Mouse (Mus musculus) large intestine, adult 2 months (tissue): ENCODE results near the gene 1700001C19Rik. TPM values are rescaled to one million over a fixed set of nuclear protein-coding genes. Genes with fewer than 3 reads are reported as not detected.
A peak's percentile ranks its signal among the peaks of the same experiment; 100 is the strongest.

Experiments used
- DNase-seq: peaks from one replicate; pipeline ENCODE4 v3.0.0-alpha.2; 2012; ENCODE audit warnings: low read depth, low spot score
- WGBS: fragments of 180-500 bp; shearing (Covaris S2); methylation state at CpG from one replicate; pipeline ENCODE4 v1.1.7; 2018; 5-methylcytosine and 5-hydroxymethylcytosine counted together
- polyA plus RNA-seq: library from polyadenylated mRNA; depleted of rRNA; stranded (reverse); fragments of >200 nt; gene quantifications from 2 replicates; pipeline ENCODE4 v1.2.3, GENCODE M21; 2012

The 1700001C19Rik gene
- polyA plus RNA-seq, 1 experiment, result 0.51 TPM

DNA sequence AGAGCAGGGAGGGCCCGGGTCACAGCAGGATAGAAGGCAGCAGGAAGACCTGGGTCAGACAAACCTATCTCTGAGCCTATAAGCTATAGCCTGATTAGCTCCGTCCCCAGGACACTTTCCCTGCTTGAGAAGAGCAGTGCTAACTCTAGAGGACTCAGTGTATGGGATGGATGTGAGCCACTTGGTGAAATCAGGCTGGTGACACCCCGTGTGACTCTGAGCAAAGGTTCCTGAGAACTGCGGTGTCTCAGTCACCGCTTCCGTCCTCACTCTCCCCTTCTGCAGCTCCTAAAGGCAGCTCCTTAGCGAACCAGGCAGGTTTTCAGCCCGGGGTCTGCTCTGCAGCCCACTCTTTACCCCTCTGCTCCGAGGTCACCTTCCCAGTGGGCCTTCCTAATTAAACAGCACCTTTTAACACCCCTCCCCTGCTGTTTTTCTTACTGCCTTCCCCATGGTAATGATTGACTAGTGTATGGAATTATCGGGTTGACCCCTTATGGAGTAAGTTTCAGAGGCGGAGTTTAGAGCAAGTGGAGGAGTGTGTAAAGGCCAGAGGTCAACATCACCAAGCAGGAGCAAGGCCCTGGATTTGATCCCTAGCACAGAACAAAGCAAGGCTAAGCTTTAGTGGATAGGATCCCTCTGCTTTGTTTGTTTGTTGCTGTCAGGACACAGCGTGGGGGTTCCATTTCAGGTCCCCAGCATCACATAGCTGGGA lies 27.2 kb upstream of the 1700001C19Rik start:
- 46% methylated on average over 12 of the region's 12 CpGs for WGBS
- no peak for DNase-seq

DNA sequence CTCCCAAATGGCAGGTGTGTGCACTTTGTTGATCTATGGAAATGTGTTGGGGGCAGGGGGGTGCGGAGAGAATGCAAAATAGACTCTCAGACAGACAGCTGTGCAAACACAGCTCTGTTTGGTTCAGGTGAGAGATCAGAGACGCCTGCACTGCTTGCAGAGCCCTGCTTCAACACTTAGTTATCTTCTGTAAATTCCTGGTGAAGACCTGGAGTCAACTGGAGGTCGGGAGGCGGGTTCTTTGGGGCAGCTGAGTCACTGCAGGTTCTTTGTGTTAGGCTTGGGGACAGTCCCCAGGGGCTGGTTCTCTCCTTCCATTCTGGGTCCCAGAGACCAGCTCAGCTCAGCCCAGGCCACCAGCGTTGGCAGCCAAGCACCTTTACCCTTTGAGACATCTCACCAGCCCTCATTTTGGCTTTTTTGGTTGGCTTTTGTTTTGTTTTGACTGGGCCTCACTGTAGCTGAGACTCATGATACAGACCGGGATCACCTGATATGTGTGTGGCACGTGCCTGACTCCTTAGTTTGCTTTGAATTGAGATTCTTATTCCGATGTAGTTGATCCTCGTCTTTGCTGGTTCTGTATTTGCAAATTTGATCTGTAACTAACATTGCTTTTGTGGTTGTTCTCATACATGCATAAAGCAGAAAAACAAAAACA lies 25.7 kb upstream of the 1700001C19Rik start:
- WGBS, result 34% methylated on average over 9 of the region's 9 CpGs
- no peak for DNase-seq

DNA sequence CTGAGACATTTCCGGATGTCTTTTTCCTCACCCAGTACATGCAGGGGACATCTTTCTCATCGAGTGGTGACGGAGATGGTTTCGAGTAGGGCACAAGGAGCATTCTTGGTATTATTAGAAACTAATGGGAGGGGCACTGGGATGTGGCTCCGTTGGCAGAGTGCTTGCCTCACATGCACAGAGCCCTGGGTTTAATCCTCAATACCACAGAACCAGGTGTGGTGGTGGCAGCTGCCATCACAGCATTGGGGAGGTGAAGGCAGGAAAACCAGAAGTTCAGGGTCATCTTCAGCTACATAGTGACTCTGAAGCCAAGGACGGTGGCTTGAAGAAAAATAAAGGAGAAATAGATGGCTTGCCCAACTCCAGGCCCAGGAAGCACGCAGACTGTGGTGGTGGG lies 25.0 kb upstream of the 1700001C19Rik start:
- WGBS, result 45% methylated on average over 7 of the region's 7 CpGs
- no peak for DNase-seq

DNA sequence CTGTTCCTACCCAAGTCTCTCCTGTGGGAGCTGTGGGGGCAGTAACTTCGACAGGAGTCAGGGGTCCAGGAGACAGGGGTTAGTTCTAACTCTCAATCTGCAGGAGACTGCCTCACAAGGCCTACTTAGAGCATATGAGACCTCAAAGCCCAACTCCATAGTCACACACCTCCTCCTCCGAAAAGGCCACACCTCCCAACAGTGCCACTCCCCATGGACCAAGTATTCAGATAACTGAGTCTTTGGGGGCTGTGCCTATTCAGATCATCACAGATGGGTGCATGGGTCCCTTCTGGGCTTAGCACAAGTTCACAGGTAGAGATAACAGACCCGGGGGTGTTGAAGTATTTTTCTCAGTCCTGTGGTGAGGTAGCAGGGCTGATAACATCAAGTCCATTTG lies 24.5 kb upstream of the 1700001C19Rik start:
- no peak for DNase-seq
- 51% methylated on average over 3 of the region's 3 CpGs for WGBS

DNA sequence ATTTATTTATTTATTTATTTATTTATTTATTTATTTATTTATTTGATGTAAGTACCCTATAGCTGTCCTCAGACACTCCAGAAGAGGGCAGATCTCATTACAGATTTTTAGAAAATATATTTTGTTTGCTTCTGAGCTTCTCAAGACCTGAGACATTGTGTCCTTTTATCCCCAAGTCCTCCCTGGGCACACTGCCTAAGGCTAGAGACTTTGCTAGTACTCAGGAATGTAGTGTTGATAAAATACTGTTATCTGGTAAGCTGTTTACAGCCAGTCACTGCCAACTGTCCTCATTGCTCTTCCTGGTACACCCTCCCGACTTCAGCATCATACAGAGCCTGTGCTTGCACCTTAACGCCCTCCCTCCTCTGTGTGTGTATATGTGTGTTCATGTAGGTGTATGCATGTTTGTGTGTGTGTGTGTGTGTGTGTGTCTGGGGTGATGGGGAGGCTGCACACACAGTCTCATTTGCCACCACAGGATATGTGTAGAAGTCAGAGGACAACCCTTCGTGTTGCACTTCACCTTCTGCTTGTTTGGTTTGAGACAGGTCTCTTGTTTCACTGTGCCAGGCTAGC lies 22.3 kb upstream of the 1700001C19Rik start:
- WGBS, result 32% methylated on average over 3 of the region's 3 CpGs
- DNase-seq, result no peak

DNA sequence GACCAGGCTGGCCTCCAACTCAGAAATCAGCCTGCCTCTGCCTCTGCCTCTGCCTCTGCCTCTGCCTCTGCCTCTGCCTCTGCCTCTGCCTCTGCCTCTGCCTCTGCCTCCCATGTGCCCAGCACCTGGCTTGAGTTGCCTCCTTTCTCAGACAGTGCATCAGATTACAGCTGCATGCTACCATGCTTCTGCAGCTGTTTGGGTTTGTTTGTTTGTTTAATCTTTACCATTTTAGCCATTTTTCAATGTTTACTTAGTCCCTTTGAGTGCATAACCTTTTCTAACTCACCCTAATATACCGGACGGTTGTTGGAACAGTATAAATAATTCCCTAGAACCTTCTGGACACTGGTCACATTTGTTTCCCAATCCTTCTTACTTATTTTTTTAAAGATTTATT lies 21.8 kb upstream of the 1700001C19Rik start:
- 88% methylated on average over 2 of the region's 2 CpGs for WGBS
- DNase-seq, result no peak

DNA sequence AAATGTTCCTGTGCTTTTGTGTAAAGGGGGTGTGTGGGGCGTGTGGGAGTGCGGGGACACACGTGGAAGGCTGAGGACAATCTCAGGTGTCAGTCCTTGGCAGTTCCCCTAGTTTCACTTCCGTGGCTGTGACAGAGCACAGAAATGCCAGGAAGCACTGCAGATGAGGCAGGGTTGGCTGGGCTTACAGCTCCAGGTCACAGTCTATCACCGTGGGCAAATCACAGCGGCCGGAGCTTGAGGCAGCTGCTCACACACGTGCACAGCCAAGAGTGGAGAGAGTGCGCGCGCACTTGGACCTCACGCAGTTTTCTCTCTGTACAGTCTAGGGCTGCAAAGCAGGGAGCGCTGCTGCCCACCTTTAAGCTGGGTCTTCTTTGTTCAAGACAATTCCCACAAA lies 21.1 kb upstream of the 1700001C19Rik start:
- no peak for DNase-seq
- 66% methylated on average over 13 of the region's 13 CpGs for WGBS

DNA sequence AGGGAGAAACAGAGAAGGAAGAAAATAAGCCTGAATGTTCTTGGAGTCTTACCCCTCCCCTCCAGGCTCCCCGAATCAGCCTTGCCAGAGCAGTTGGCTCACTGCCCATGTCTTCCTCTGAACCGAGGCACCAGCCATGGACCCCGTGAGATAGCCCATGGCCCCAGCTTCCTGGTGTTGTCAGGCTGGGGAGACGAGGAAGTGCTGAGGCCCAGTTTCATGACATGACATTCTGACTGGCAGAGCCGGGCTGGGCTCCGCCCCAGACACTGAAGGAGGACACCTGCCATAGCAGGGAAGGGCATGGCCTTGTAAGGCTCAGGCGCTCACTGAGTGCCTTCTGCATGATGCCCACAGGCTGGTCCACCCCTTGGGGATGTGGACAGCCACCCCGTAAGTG lies 17.5 kb upstream of the 1700001C19Rik start:
- DNase-seq, result no peak
- 15% methylated on average over 8 of the region's 8 CpGs for WGBS

DNA sequence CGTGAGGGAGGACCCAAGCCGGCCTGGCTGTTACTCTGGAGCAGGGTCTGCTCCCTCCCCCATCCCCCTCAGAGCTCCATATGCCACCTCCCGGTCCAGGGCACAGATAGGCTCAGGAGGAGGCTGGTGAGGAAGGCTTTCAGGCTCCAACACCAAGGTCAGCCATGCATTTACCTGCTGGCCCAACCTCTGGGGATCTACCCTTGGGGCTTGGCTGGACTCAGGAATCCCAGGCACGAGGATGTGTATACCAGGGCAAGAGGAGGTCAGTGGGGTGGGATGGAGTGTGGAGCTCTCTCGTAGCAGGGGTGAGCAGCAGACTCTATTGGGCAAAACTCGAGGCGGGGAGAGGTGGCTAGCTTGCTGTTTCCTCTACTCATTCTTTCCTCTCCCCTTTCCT lies 15.7 kb upstream of the 1700001C19Rik start:
- DNase-seq, result no peak
- WGBS, result 73% methylated on average over 7 of the region's 7 CpGs

DNA sequence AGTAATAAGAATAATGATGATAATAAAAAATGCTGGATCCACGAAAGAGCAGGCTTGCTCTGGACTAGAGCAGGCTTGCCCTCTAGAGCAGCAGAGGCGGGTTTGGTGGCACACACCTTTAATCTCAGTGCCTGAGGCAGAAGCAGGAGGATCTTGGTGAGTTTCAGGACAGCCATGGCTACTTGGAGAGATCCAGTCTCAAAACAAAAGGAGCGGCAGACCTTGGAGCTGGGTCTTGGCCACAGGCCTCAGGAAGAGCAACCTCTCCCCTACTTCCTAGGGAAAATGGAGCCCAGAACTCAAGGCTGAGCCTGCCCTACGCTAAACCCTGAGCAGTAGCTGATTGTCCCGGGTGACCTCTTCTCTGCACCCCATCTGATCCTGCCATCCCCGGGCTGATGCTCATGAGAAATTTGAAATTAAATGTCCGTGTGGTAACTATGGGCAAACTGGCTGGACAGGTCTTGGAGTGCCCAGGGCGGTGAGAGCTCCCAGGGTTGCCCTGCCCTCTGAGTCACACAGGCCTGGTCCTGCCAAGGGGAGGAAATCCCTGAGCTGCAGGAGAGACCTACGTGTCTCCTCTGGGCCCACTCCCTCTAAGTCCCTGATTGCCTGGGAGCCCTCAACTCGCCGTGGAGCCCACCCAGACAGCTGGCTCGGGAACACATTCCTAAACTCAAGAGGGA lies 13.8 kb upstream of the 1700001C19Rik start:
- peak; percentile 80 for DNase-seq
- WGBS, result 43% methylated on average over 12 of the region's 12 CpGs

DNA sequence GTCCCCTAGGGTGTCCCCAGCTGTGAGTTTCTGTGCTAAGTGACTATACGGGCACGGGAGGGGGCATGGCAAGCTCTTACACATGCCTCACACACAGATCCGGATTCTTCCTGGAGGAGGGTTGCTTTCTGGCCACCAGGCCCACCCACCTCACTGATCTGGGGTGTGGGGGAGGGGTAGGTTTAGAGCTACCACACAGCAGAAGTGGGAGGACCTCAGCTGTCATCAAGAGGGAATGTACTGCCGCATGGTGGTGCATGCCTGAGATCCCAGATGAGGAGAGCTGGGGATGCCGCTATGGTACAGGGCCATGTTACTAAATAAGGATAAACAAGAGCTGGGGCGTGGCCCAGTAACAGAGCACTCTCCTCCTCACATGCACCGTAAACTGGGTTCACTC lies 13.1 kb upstream of the 1700001C19Rik start:
- 50% methylated on average over 7 of the region's 7 CpGs for WGBS
- DNase-seq, result no peak

DNA sequence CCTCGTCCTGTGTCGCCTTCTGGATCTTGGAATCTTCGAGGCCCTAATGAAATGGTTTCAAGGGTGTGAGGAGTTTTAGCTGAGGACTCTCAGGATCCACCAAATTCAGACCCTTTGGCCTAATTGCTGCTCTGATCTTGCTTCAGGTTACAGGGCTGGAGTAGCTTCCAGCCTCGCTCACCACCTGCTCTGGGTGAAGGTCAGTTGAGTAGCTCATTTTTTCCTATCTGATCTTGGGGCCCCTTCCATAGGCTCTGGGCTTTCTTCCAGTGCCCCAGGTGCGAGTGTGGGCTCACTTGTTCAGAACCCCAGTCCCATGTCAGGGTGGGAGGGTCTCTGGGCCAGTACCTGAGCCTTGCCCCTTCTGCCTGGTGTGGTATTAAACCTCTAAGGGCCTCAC lies 12.3 kb upstream of the 1700001C19Rik start:
- 40% methylated on average over 5 of the region's 5 CpGs for WGBS
- DNase-seq, result no peak

DNA sequence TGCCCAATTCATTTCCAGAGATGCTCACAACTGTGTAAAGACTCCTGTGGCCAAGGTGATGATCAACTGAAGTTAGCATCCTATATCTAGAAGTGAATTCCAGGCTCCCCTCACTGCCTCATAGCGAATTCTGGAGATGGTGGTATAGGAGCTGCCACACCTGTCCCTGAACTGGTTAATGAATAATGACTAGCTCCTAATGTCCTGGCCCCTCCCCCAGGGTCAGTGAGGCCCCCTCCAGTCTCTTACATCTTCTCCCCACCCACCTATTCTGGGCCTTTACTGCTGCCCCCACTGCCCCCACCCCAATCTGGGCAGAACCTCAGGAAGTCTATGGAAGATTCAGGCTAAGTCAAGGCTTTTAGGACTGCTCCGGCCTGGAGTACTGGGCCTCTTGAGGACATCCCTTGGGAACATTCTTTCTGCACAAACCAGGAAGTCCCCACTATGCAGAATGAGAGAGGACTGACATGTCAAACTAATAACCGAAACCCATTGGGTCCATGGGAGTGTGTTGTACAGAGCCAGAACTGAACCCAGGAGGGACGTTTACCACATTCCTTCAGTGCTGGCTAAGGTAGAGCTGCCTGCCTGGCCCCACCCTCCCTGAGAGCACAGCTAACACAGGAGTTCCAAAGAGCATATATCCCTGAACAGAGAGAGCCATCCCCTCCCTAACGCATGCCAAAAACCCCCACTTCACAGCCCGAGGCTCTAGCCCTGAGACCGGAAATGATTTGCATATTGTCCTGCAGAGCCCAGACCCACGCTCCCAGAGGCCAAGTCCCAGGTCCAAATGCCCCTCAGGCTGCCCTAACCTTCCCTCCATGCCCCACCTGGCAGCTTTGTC lies 11.6 kb upstream of the 1700001C19Rik start:
- DNase-seq, result no peak
- WGBS, result 22% methylated on average over 8 of the region's 8 CpGs

DNA sequence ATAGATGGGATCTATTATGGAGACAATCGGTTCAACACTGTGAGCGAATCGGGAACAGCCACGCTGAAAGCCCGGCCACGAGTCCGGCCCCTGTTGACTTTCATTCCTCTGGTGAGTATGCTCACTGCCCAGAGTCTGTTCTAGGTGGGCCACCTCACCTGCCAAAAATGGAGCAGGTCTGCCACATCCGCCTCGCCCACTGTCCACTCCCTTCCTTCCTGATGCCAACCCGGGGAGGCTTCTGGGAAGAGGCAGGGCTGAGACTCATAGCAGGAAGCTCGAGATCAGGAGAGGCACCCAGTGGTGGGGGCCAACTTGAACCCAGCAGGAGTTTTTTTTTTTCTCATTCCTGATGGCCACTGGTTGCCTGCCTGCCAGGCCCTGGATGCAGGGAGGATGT lies 9.4 kb upstream of the 1700001C19Rik start:
- WGBS, result 76% methylated on average over 11 of the region's 11 CpGs
- no peak for DNase-seq

DNA sequence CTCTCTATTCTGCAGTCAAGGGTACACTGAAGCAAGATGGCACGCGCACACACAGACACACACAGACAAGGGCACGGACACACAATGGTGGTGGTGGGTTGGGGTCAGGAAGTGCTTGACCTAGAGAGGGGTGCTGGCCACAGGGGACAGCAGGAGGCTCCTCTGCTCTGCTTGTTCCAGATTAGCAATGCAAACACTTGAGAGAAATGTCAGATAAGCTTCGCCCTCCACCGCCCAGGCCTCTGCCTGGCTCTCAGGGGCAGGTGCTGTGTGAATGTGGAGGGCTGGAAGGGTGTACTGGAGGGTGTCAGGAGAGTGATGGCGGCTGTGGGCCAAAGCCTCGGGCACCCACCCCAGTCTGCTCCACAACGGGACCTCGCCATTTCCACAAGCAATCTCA lies 8.8 kb upstream of the 1700001C19Rik start:
- WGBS, result 84% methylated on average over 9 of the region's 9 CpGs
- no peak for DNase-seq

DNA sequence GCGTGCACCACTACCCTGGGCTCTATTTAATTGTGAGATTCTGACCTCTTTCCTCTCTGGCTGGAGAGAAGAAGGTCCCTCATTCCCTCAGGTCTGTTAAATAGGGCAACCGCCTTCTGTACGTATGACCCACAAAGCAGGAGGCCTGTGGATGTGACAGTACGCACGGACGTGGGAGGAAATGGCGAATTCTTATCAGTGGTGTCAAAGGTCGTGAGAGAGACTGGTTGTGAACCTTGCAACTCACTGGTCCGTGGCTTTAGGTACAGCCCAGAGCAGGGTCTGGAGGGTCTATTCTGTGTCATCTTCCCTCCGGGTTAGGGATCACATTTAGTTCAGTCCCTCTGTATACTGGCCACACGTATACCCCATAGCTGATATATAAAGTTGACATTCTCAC lies 8.3 kb upstream of the 1700001C19Rik start:
- no peak for DNase-seq
- whole genome bisulfite sequencing, result 55% methylated on average over 11 of the region's 11 CpGs

DNA sequence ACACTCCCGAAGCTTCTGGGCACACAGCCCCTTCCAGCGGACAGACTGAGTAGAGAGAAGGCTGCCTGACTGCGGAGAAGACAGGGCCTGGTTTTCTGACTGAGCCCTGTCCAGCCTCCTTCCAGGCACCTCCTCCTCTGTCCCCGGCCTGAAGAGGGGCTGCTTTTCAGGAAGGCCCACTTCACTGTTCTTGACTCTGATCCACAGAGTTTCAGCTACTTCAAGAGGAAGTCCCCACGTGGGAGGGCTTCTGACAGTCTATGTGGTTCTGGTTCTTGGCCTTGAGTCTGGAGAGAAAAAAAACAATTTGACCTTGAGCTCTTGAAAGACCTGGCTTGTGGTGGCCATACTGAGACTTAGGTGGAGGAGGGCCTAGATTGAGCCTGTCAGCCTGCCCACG lies 6.9 kb upstream of the 1700001C19Rik start:
- 64% methylated on average over 6 of the region's 6 CpGs for WGBS
- no peak for DNase-seq

DNA sequence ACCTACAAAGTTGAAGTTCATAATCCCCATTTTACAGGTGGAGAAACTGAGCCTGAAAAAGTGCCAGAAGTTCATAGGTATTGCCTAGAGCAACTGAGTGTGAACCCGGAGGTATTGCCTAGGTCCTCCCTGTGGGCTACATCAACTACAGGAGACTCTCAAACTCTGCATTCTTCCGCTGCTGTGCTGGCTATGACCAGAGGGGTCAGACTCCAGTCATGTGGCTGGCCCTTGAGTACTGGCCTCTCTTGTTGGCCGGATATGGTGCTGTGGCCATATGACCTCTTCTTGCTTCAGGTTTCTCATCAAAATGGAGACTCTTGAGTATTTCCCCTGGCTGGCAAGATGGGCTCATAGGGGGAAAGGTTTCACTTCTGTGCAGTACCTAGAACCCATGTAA lies 5.1 kb upstream of the 1700001C19Rik start:
- 85% methylated on average over 3 of the region's 3 CpGs for WGBS
- no peak for DNase-seq

DNA sequence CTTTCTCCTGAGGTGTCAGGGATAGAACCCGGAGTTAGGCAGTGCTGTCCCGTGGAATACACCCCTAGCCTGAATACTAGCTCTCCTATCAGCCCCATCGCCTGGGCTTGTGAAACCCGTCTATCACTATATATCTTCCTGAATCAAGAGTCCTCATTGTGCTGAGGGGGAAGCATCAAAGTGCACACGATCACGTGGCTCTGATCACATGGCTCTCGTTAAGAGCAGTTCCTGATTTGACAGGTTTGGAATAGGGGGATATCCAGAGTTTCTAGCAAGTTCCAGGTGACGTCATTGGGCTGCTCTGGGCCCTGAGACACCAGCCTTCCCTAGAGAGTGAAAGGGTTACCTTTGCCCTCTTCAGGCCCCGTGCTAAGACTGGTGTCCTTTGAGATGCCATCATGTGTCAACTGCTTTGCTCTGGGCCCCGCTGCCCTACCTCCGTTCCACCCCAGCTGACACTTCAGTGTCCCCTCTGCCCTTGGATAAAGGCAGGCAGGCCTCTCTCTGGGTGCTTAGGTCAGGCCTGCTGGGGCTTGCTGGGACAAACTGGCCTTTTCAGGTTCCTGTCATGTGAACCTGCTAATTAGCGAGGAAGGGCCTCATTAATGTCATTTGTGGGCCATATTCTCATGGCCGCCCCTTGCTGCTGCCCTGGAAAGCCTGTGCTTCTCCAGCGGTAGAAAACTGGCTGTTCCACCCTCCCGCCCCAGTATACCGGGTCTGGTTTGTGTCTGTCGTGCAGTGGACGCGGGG lies 4.3 kb upstream of the 1700001C19Rik start:
- 66% methylated on average over 19 of the region's 19 CpGs for WGBS
- no peak for DNase-seq
